Mouse (Mus musculus): Measurements from ENCODE around the gene Xrra1. TPM values are rescaled to one million over a fixed set of nuclear protein-coding genes. Genes with fewer than 3 reads are reported as not detected.

Gene Xrra1
- polyA plus RNA-seq, 1 experiment from 2014 or later: 0.35 TPM

DNA sequence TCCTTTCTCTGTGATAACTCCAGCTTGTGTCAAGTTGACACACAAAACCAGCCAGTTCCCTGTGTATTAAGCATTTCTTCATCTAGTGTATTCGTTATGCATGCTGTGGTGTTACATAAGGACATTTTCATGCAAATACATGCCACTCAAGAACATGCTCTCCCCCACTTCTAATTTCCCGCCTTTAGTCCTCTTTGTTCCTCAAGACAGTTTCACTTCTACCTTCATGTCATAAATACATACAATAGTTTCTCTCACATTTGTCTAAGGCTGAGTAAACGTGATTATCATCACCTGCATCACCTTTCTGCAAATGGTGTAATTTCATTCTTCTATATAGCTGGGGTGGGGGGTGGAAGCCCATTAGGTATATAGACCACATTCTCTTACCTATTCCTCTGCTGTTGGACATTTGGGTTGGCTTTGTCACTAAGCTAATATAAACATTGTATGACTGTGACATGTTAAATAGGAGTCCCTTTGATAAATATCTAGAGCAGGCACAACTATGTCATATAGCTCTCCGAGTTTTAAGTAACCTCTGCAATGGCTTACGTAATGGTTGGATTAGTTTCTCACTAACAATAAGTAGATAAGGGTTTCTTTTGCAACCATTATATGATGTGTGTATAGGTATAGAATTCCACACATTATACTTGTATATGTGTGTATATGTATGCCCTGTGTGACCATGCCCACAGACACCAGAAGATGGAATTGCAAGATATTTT is 25.6 kb upstream of the Xrra1 start:
- Histone ChIP-seq H3K4me3 (no peak overlapping the region), H3K27me3 (ENCODE audit: low read depth, poor library complexity, severe bottlenecking) (no peaks in the 10 kb centered on the region), H3K27ac (no peak overlapping the region), H3K4me1 (peaks cover 5% of the 10 kb centered on the region; the same call in 1 of the 2 replicates), H3K36me3 (peaks cover 32% of the 10 kb centered on the region), H3K9me3 (replicated peaks) (no peaks in the 10 kb centered on the region)
- WGBS: 85% methylated on average over 5 of the region's 5 CpGs
- no peak for DNase-seq (ENCODE audit: low spot score)

DNA sequence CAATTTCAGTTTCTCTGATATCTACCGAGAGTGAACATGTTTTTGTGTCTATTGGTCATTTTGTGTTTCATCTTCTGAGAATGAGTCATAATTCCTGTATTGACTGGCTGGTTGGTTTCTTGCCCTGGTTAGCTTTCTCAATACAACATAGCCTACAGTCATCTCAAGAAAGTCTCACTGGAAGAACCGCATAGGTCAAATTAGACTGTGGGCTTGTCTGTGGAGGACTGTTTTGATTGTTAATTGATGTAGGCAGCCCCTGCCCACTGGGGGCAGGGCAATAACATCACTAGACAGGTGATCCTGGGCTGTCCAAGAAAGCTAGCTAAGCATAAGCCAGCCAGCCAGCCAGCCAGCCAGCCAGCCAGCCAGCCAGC is 25.1 kb upstream of the Xrra1 start:
- Histone ChIP-seq H3K27me3 (ENCODE audit: low read depth, poor library complexity, severe bottlenecking) (no peaks in the 10 kb centered on the region), H3K36me3 (peaks cover 37% of the 10 kb centered on the region), H3K9me3 (replicated peaks) (no peaks in the 10 kb centered on the region), H3K27ac (no peak overlapping the region), H3K4me3 (no peak overlapping the region), H3K4me1 (no peaks in the 10 kb centered on the region)
- 92% methylated on average over 2 of the region's 2 CpGs for WGBS
- no peak for DNase-seq (ENCODE audit: low spot score)

DNA sequence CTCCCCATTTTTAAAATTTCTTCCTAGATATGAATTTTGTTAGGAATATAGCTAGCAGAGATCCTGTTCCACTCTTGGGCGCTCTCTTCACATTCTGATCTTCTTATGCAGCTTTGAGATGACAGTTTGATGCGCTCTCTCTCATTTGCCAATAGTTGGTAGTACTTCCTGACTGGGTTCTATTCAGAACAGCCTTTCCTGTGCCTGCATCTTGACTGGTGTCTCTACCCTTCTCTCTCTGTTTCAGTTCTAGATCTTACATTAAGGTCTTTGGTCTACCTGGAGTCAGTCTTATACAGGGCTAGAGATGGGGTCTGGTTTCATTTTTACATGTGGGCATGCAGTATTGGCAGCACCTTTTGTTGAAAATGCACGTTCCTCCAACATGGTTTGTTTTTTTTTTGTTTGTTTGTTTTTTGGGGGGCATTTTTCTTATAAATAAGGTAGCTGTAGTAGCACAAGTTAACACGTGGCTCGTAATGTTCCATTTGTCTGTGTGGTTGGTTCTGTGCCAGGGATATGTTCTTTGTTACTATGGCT is 24.5 kb upstream of the Xrra1 start:
- Histone ChIP-seq H3K4me1 (no peaks in the 10 kb centered on the region), H3K27ac (no peak overlapping the region), H3K27me3 (ENCODE audit: low read depth, poor library complexity, severe bottlenecking) (no peaks in the 10 kb centered on the region), H3K4me3 (no peak overlapping the region), H3K9me3 (replicated peaks) (no peaks in the 10 kb centered on the region), H3K36me3 (peaks cover 42% of the 10 kb centered on the region)
- DNase-seq (ENCODE audit: low spot score): no peak
- WGBS: 88% methylated on average over 5 of the region's 5 CpGs

DNA sequence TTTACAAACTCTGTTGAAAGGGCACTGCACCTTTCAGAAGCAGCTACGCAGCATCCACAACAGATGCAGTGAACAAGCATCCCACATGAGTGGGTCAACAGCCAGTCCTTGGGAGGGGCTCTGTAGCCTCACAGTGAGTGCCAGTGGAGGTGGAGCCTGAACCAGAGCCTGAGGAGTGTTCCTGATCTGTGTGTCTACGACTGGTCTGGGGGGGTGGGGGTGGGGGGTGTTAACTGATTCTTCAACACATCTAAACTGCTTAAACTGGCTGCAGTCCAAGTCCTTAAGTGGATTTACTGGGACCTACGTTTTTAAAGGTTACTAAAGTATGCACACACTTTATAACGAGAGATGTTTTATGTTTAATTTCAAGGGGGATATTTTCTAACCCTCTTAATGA is 22.1 kb upstream of the Xrra1 start:
- Histone ChIP-seq H3K36me3 (peaks cover 66% of the 10 kb centered on the region), H3K27me3 (ENCODE audit: low read depth, poor library complexity, severe bottlenecking) (no peaks in the 10 kb centered on the region), H3K4me3 (no peak overlapping the region), H3K9me3 (replicated peaks) (no peaks in the 10 kb centered on the region), H3K4me1 (no peaks in the 10 kb centered on the region), H3K27ac (no peak overlapping the region)
- DNase-seq (ENCODE audit: low spot score): no peak
- WGBS: 79% methylated on average over 4 of the region's 4 CpGs

DNA sequence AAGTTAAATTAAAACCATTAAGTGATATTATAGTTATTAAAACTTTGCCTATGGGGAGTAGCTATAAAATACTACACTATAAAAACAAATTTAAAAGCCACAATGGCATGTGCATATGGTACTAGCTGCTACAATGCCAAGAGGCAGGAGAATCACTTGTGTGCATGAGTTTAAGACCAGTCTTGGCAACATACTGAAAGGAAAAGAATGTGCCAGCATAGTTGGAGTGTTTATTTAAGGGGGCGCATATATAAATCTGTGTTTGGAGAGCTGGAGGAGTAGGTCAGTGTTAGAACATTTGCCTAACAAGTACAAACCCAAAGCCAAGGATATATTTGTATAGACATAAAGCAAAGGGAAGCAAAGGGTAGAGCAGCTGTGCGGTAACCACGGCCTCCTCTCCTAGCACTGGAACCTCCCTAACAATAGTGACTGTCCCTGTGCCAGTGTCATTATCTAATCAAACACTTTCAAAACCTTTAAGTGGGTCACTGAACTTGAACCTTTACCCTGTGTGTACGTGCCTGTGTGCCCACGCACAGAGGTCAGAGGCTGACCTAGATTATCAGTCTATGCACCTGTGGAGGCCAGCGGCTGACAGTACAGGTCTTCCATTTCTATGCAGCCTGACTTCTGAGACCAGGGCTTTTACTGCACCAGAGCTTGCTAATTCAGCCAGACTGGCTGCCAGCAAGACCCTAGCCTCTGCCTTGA is 21.4 kb upstream of the Xrra1 start:
- H3K4me1 ChIP-seq: no peaks in the 10 kb centered on the region
- no peaks in the 10 kb centered on the region for H3K27me3 ChIP-seq (ENCODE audit: low read depth, poor library complexity, severe bottlenecking)
- H3K4me3 ChIP-seq: no peak overlapping the region
- no peak for DNase-seq (ENCODE audit: low spot score)
- H3K36me3 ChIP-seq: peaks cover 74% of the 10 kb centered on the region
- H3K27ac ChIP-seq: no peak overlapping the region
- no peaks in the 10 kb centered on the region for H3K9me3 ChIP-seq (replicated peaks)
- WGBS: 95% methylated on average over 6 of the region's 6 CpGs

DNA sequence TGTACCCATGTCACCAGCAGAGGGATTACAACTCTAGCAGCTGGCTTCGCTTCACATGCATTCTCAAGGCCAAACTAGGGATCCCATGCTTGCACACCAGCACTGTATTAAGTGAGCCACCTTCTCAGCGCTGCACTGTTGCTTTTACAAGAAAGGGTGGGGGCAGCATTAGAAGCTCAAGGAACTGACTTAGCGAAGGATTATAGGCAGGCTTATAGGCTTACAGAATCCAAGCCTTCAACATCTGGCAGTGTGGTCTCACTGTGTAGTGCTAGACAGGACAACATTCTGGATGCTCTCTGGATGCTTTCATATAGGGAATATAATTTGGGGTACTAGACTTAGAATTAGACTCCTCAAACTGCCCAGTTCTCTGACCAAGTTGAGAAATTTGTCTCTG is 20.7 kb upstream of the Xrra1 start:
- H3K4me3 ChIP-seq: no peak overlapping the region
- H3K27ac ChIP-seq: no peak overlapping the region
- no peak for DNase-seq (ENCODE audit: low spot score)
- no peaks in the 10 kb centered on the region for H3K4me1 ChIP-seq
- H3K27me3 ChIP-seq (ENCODE audit: low read depth, poor library complexity, severe bottlenecking): no peaks in the 10 kb centered on the region
- WGBS: 95% methylated on average over 3 of the region's 3 CpGs
- H3K36me3 ChIP-seq: peaks cover 81% of the 10 kb centered on the region
- H3K9me3 ChIP-seq (replicated peaks): no peaks in the 10 kb centered on the region

DNA sequence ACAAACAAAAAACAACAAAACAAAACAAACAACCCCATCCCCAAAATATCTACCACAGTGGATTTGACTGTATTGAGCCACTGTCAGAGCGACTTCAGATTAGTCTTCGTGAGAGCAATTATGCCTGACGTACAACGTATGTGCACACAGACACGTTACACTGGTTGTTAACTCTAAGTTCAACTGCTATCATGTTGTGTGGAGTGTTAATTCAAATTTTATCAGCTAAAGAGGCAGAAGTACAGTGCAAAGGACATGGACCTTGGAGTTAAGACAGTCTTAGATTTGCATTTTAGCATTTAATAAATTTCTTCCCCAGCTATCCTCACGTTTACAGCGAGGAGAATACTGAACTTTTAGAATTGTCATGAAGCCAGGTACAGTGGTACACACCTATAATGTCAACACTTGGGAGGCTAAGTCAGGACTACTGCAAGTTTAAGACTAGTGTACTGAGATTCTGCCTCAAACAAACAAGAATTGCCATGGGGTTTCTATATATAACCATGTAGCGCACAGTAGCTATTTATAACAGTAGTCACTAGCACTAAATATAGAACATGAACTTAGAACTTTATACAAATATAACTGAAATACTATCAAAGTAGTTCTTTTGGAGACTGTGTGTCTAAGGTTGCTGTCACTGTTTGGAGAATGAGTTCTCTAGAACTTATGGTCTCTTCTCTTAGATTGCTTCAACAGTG is 13.2 kb upstream of the Xrra1 start:
- Histone ChIP-seq H3K27me3 (ENCODE audit: low read depth, poor library complexity, severe bottlenecking) (no peaks in the 10 kb centered on the region), H3K27ac (no peak overlapping the region), H3K9me3 (replicated peaks) (no peaks in the 10 kb centered on the region), H3K36me3 (peaks cover 90% of the 10 kb centered on the region), H3K4me3 (no peak overlapping the region), H3K4me1 (no peaks in the 10 kb centered on the region)
- 97% methylated on average over 8 of the region's 8 CpGs for WGBS
- DNase-seq (ENCODE audit: low spot score): no peak

DNA sequence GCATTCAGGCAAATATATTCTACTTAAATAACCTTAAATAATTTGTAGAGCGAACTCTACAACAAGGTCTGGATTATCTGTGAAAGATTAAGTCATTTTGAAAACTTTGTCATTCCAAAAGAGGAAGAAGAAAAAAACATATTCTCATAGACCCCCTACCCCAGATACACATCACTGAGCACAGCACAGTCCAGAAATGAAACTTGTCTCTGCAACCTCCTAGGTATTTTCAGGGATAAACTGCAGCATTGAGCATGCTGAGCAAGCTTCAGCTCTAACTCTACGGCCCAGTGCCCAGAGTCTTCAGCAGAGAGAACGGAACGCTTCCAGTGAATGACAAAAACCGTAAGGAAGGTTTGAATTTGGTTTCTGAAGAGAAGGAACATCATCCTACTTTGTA is 8.4 kb upstream of the Xrra1 start:
- H3K27ac ChIP-seq: no peak overlapping the region
- no peak overlapping the region for H3K4me3 ChIP-seq
- H3K36me3 ChIP-seq: peaks cover 88% of the 10 kb centered on the region
- no peaks in the 10 kb centered on the region for H3K4me1 ChIP-seq
- DNase-seq (ENCODE audit: low spot score): no peak
- 93% methylated on average over 5 of the region's 5 CpGs for WGBS
- H3K27me3 ChIP-seq (ENCODE audit: low read depth, poor library complexity, severe bottlenecking): no peaks in the 10 kb centered on the region
- no peaks in the 10 kb centered on the region for H3K9me3 ChIP-seq (replicated peaks)

DNA sequence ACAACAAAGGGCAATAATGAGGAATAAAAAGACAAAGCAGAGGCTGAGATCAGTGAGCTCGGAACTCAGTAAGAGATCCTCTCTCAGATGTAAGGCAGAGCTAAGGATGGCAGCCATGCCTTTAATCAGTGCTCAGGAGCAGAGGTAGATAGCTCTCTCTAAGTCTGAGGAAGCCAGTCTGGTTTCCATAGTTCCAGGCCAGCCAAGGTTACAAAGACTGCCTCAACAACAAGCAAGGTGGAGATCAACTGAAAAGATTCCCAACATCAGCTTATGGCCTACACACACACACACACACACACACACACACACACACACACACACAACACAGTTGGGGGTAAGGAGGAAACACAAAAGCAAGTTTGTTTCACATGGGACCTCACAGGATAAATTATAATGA is 7.8 kb upstream of the Xrra1 start:
- Histone ChIP-seq H3K4me3 (no peak overlapping the region), H3K27ac (no peak overlapping the region), H3K9me3 (replicated peaks) (no peaks in the 10 kb centered on the region), H3K36me3 (peaks cover 88% of the 10 kb centered on the region), H3K27me3 (ENCODE audit: low read depth, poor library complexity, severe bottlenecking) (no peaks in the 10 kb centered on the region), H3K4me1 (no peaks in the 10 kb centered on the region)
- no peak for DNase-seq (ENCODE audit: low spot score)
- 85% methylated on average over 1 of the region's 1 CpGs for WGBS

DNA sequence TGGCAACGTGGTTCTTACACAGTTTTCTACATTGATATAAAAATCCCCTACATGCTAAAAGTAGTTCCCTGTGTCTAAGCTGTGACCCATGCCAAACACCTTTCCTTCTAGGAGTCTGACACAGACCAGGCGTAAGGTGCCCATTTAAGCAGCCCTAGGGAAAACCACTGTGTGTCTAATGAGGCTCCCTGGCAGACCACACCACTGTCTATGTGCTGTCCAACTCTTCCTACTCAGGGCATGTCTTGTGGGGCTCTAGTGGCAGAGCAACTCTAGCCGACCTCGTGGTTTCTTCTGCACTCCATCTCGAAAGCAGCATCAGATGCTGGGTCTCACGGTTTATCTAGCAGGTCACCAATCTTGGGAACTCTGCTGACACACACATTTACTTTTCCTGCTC is 7.3 kb upstream of the Xrra1 start:
- peaks cover 88% of the 10 kb centered on the region for H3K36me3 ChIP-seq
- WGBS: 92% methylated on average over 6 of the region's 6 CpGs
- H3K27ac ChIP-seq: no peak overlapping the region
- peaks cover 3% of the 10 kb centered on the region; the same call in 1 of the 2 replicates for H3K4me1 ChIP-seq
- no peak overlapping the region for H3K4me3 ChIP-seq
- DNase-seq (ENCODE audit: low spot score): no peak
- no peaks in the 10 kb centered on the region for H3K27me3 ChIP-seq (ENCODE audit: low read depth, poor library complexity, severe bottlenecking)
- no peaks in the 10 kb centered on the region for H3K9me3 ChIP-seq (replicated peaks)

DNA sequence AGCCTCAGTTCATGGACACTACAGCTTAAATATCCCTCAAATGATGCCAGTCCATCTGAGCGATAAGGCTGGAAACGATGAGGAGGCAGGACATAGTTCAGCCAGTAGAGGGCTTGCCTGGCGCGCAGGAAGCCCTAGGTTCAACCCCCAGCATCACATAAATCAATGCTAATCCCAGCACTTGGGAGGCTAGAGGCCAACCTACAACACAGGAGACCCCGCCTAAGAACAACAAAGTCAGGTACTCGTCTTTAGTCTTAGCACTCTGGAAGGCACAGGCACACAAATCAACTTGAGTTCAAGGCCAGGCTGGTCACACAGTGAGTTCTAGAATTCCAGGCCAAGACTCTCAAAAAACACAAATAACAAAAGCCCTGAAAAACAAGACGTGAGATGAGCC is 5.6 kb upstream of the Xrra1 start:
- no peak for DNase-seq (ENCODE audit: low spot score)
- Histone ChIP-seq H3K27me3 (ENCODE audit: low read depth, poor library complexity, severe bottlenecking) (no peaks in the 10 kb centered on the region), H3K9me3 (replicated peaks) (no peaks in the 10 kb centered on the region), H3K4me3 (no peak overlapping the region), H3K4me1 (peaks cover 14% of the 10 kb centered on the region), H3K36me3 (peaks cover 74% of the 10 kb centered on the region), H3K27ac (no peak overlapping the region)
- 76% methylated on average over 7 of the region's 7 CpGs for WGBS

DNA sequence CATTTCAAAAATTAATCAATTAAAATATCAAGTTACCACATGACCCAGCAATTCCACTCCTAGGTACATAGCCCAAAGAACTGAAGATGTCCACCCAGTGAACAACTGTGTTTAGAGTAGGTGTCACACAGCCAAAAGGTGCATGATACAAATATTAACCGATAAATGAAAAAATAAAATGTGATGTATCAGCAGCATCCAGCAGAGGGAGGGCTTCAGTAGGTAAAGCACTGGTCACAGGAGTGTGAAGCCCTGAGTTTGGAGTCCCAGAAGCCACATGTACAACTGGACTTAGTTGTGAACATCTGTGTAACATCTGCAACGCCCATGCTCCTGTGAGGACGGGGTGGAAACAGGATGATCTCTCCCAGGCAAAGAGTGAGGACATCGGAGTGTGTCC is 4.6 kb upstream of the Xrra1 start:
- no peak for DNase-seq (ENCODE audit: low spot score)
- WGBS: 94% methylated on average over 4 of the region's 4 CpGs

More for the DNA sequence above, 4.6 kb upstream of the Xrra1 start:
- no peaks in the 10 kb centered on the region for H3K9me3 ChIP-seq (replicated peaks)
- peaks cover 17% of the 10 kb centered on the region for H3K4me1 ChIP-seq
- no peak overlapping the region for H3K27ac ChIP-seq
- peaks cover 64% of the 10 kb centered on the region for H3K36me3 ChIP-seq
- no peaks in the 10 kb centered on the region for H3K27me3 ChIP-seq (ENCODE audit: low read depth, poor library complexity, severe bottlenecking)
- no peak overlapping the region for H3K4me3 ChIP-seq

Measured in limb, embryonic 10.5 days (tissue).